Mouse (Mus musculus) adrenal gland (tissue): ENCODE results near the gene Srp14.

Source experiments
- intact Hi-C: fragments of 180-260 bp; cut with DNase I; formaldehyde crosslinking; loops from one replicate; pipeline ENCODE4 v1.15.1; 2025
- long read RNA-seq, 2 experiments: library from polyadenylated mRNA; unstranded; transcript quantifications; one replicate each; pipeline ENCODE4 v2.0.0; 2020; ENCODE audit warnings: borderline replicate concordance in 1 of 2; ENCODE audit not compliant: insufficient replicate concordance in 1 of 2

Gene Srp14
- long read RNA-seq, experiment 1, transcript Srp14-201 (5 exons, 798 nt) = major isoform, 321 of 334 reads
- long read RNA-seq, experiment 1, partial matches to known transcripts = 5 of 334 reads
- long read RNA-seq, experiment 1, other reads (novel, unspliced or antisense) = 7 of 334 reads
- long read RNA-seq, experiment 2, transcript Srp14-201 (5 exons, 798 nt) = major isoform, 438 of 462 reads
- long read RNA-seq, experiment 2, partial matches to known transcripts = 9 of 462 reads
- long read RNA-seq, experiment 2, other reads (novel, unspliced or antisense) = 14 of 462 reads

DNA sequence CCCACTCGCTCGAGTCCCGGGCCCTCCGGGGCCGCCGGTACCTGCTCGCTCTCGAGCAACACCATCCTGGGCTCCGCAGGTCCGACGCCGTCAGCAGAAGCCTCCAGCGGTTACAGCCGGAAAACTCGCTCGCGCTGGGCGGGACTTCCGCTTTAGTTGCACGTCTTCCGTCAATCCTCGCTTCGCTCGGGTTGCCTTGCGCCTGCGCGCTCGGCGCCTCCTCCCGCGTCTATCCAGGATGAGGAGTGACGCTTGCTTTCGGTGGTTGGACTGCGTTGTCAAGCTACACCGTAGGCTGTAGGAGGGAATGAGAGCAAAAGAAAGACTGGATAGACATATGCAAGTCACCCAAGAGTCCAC is at the start of gene Srp14:
Srp14 (minus strand) TSS at position 162 of the 360 bp plus-strand sequence.
- intact Hi-C loops = no loop called here

GRCm38 (mm10) chr2:118526545-118526944 is 47.0 kb upstream of the Srp14 start:
- intact Hi-C loops = no loop called here

- intact Hi-C loops = no loop called here
Observed at GRCm38 (mm10) chr2:118524811-118525210, 45.3 kb upstream of the Srp14 start.

GRCm38 (mm10) chr2:118523163-118523730 is 43.7 kb upstream of the Srp14 start:
- intact Hi-C loops = no loop called here

DNA sequence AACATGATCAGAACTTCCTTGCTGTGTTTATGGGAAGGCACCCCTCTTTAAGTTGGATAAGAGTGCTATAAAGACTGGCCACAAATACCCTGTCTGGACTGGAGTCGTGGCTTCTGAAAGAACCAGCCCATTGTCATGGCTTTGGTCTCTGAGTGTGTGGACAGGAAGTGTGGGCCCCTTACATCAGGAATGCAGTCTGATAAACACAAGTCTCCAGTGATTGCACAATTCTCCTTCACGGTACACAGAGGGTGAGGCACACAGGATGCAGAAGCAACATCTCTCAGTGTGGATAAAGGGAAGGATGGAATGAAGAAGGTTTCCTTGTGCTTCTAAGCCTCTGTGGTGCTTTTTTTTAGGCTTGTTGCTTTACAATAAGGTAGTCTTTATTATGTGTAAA is 42.8 kb upstream of the Srp14 start:
- intact Hi-C loops = no loop called here

DNA sequence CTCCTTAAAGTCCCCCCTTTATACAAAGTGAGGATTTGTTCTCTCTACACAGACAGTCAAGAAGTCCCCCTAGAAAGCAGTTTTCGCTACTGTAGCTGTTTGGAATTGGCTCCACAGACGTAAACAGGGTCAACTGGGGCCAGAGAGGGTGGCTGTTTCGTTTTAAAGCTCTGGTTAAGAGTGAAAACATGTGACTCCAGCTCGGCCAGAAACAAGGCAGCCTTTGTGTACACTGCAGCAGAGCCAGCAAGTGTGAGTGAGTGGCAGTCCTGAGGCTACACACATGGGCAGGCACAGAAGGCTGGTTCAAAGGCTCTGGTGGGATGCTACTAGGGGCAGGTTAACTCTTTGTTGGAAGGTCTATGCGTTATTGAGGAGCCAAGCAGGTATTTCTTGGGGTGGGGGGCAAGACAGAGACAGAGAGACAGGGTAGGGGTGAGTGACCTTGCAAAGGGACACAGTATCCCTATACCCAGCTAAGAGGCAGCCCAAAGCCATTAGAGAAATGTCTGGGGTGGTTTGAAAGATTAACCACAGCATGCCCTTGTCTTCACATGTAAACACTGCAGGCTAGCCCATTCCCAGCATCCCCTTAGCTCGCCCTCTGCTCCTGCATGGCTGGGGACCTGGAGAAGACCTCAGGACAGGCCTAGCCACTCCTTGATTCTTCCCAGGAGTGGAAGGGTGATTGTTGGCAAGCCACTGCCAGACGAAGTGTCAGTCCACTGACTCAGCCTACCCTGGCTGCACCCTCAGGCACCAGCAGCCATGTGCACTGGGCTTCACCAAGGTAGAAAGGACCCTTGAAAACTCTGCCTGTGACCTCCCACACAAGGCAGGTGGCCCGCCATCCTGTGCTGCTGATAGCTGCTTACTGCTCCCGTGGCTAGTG is 40.8 kb upstream of the Srp14 start:
- intact Hi-C loops = no loop called here

GRCm38 (mm10) chr2:118512418-118513377 is 33.2 kb upstream of the Srp14 start:
- intact Hi-C loops = no loop called here

DNA sequence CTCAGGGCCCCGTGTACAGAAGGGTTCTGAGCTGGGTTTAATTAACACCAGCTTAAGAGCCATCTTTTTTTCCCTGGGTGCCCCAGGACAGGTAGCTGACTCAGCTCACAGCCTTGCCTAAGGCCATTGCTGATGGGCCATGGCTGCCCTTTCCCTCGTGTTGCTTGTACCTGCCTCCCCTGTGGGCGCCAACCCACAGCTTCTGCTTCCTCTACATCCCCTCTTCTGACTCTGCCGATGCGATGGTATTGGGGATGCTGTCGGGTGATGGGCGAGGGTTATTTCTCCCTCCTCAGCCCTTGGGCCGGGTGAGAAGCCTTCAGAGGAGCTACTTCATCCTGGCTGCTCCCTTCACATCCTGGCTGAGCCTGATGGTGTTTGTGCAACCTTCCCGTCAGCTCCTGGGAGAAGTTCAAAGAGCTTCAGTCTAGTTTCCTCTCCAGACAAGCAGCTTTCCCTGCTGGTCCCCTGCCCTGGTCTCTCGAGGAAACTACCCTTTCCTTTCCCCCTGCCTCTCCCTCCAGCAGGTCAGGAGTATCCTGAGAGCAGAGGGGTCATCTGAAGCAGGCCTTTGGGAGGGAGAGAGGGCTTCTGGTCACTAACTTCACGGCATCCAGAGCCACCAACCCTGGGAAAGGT is 32.4 kb upstream of the Srp14 start:
- intact Hi-C loops = no loop called here

GRCm38 (mm10) chr2:118510447-118511310 is 31.2 kb upstream of the Srp14 start:
- intact Hi-C loops = no loop called here

DNA sequence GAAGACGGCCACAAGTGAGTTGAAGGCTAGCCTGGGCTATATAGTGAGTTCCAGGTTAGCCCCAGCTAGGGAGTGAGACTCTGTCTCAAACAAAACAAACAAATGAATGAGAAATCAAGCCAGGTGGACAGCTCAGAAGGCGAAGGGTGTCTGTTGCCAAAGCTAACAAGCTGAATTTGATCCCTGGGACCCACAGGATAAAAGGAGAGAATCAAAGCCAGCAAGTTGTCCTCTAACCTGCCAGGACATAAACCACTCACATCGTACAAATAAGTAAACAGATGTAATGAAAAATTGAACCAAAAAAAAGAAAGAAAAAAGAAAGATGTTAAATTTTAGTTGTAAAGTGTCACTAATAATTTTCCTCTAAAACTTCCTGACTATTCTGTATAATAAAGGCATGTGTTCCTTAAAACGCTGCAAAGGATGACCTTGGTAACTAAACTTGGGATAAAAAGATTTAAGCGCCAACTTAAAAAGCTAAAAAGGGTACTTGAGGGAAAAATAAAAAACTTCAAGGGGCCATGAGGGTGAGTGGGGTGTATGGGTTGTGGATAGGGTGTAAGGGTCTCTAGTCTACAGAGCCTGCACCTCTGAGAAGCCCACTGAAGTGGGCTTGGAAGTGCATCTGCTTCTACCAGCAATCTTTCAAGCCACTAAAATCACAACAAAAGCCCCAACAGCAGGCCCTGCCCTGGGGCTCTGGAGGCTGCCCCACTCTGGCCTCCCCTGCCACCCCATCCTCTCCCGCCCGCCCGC is 30.4 kb upstream of the Srp14 start:
- intact Hi-C loops = loop anchor here (5.0 kb wide), 1 partner anchor 32 kb away; no protein-coding TSS in a partner anchor

- intact Hi-C loops = loop anchor here (5.0 kb wide), 1 partner anchor 35 kb away; no protein-coding TSS in a partner anchor
Observed at GRCm38 (mm10) chr2:118507126-118507525, 27.6 kb upstream of the Srp14 start.

DNA sequence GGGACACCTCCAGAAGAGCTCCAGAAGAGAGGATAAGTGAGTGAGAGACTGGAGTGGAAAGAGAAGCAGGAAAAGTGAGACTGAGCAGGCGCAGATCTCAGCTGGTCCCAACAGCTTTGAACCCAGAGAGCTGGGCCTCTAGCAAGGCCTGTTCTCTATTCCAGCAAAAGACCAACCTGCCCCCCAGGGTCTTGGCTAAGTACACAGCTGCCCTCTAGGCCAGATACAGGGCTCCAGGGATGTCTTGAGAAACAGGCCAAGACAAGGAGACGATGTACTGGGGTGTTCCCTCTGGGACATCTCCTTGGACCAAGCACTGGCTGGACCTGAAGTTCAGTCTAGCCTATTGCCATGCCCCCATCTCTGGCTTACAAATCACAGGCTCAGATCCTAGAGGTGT is 20.7 kb upstream of the Srp14 start:
- intact Hi-C loops = no loop called here

DNA sequence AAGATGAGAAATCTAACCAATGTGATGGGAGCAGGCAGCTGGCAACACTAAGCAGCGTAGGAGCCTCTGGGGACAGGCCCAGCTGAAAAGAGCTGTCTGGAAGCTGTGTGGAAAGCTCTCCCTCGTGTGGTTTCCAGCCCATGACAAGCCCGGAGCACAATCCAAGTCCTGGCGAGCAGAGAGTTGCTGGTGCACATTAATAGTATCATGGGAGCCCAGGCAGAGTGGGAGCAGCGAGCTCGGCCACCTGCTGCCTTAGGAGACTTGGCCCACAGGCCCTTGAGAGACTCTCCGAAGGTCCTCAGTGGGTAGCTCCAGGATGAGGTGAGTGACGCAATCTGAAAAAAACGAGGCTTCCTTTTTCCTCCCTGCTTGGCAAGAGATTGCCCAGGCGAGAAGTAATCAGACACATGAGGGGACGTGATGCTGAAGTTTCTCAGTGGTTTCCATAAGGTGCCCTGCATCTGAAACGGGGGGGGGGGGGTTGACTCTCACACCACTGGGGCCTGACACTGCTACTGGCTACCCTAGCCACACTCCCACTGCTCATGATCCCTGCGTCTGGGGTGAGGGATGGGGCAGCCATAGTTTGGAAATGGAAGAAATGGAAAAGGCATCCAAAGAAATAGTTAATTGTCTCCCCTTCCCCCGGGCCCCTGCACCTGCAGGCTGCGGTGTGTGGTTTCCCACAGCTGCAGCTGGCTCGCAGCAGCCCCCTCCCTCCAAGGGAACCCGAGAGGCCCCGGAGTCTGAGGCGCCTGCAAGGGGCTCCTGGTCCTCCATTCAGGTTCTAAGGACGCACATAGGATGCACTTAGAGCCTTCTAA is 19.8 kb upstream of the Srp14 start:
- intact Hi-C loops = no loop called here

- intact Hi-C loops = no loop called here
Observed at GRCm38 (mm10) chr2:118498476-118498875, 19.0 kb upstream of the Srp14 start.

DNA sequence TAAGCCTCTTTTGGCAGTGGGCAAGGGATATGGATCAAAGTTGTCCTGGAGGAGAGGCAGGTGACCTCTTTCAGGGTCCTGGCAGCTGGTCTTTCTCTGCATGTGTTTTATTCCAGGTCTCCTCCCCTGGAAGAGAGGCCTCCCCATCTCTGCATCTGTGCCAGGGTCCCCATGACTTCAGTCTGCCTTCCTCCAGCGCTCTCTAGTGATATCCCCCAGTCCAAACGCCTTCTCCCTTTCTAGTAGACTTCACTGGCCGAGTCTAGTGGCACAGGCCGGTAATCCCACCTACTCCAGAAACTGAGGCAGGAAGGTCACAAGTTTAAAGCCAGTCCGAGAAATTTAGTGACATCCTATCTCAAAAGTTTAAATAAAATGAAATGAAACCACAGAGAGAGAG is 18.4 kb upstream of the Srp14 start:
- intact Hi-C loops = no loop called here

DNA sequence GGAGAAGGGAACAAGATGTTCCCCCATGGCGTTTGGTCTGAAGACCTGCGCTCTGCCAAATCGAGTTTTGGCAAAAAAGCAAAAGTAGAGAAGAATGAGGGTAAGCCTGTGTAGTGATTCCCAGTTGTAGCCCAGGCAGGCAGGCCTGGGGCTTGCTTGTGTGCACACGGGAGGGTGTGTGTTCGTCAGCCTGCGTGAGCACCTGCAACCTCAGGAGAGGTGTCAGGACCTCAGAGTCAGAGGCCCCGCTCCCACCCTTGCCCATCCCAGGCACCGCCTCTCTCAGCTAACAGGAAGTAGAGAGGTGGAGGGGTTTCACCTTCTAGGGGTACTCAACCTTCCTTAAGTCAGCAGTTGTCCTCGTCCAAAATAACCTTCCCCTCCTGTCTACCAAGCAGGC is 15.5 kb upstream of the Srp14 start:
- intact Hi-C loops = no loop called here

- intact Hi-C loops = no loop called here
Observed at GRCm38 (mm10) chr2:118491741-118492395, 12.4 kb upstream of the Srp14 start.
